Mouse (Mus musculus) C2C12 (cell line): ENCODE data around the gene Rps25. TPM values are rescaled to one million over a fixed set of nuclear protein-coding genes. Genes with fewer than 3 reads are reported as not detected.
"Not testable (repeated sequence)": the region's sequence is repeated elsewhere in the genome, so short reads cannot be mapped to it uniquely, and the experiment has no call there.

Experiments
- H3K27me3 ChIP-seq: one replicate; pipeline ENCODE4 v1.6.1; 2011; ENCODE audit not compliant: control insufficient read depth, insufficient read depth, insufficient read length
- H3K36me3 ChIP-seq: one replicate; pipeline ENCODE4 v1.6.1; 2011; ENCODE audit not compliant: control insufficient read depth, insufficient read depth
- H3K4me3 ChIP-seq: one replicate; pipeline ENCODE4 v1.5.1; 2011; ENCODE audit warnings: mild to moderate bottlenecking, control low read depth; ENCODE audit not compliant: poor library complexity, insufficient read depth, severe bottlenecking
- H3K79me2 ChIP-seq: one replicate; pipeline ENCODE4 v1.6.1; 2011; ENCODE audit not compliant: control insufficient read depth, insufficient read depth
- H3K79me3 ChIP-seq: one replicate; pipeline ENCODE4 v1.6.1; 2011; ENCODE audit warnings: low read depth, control low read depth
- H3ac ChIP-seq: one replicate; pipeline ENCODE3; 2011; ENCODE audit warnings: low read depth; ENCODE audit not compliant: control insufficient read depth, insufficient read length
- CEBPB ChIP-seq: IDR thresholded peaks from one replicate; pipeline ENCODE4 v1.6.1; 2011; ENCODE audit warnings: low read depth, mild to moderate bottlenecking, control low read depth, moderate library complexity
- CTCF ChIP-seq: IDR thresholded peaks from one replicate; pipeline ENCODE4 v1.5.1; 2011; ENCODE audit not compliant: control insufficient read depth, insufficient read depth, insufficient read length
- FOSL1 ChIP-seq: IDR thresholded peaks from one replicate; pipeline ENCODE4 v1.8.0; 2011; ENCODE audit warnings: mild to moderate bottlenecking, low read length; ENCODE audit not compliant: poor library complexity, insufficient read depth, severe bottlenecking
- MAX ChIP-seq: IDR thresholded peaks from one replicate; pipeline ENCODE4 v1.6.1; 2011; ENCODE audit warnings: mild to moderate bottlenecking, control low read depth
- MYOD1 ChIP-seq: IDR thresholded peaks from one replicate; pipeline ENCODE4 v1.6.1; 2011; ENCODE audit warnings: low read depth; ENCODE audit not compliant: control insufficient read depth, insufficient read length
- MYOG ChIP-seq: IDR thresholded peaks from one replicate; pipeline ENCODE4 v1.6.1; 2011; ENCODE audit not compliant: control insufficient read depth, insufficient read length; ENCODE audit errors: extremely low read depth
- USF1 ChIP-seq: IDR thresholded peaks from one replicate; pipeline ENCODE4 v1.6.1; 2011; ENCODE audit warnings: low read depth, mild to moderate bottlenecking, control low read depth, moderate library complexity
- polyA plus RNA-seq: library from polyadenylated mRNA; unstranded; fragments of >200 nt; fragmentation: generic; extraction: Trizol; gene quantifications from one replicate; pipeline ENCODE4 v1.2.1, GENCODE M21; 2012; ENCODE audit warnings: missing spikeins

Gene Rps25
- polyA plus RNA-seq, 1 experiment: 2,166 TPM

DNA sequence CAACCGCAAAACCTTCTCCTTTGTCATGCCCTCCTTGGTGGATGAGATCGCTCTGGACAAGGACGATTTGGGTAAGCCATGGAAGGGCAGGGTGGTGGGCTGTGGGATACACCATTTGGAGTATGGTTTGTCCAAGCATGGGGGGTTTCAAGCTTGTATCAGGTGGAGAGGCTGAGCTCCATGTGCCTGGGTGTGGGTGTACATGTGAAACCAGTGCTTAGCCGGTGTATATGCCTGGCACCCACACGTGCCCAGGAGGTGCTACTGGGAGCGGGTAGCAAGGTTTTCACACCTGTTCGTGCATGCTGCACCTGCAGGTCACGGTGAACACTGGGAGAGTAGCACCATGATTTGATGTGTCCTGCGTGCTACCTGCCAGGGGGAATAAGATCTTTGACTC is 8.4 kb upstream of the Rps25 start:
- TF ChIP-seq USF1: no peak
- no peak for TF ChIP-seq MYOG
- TF ChIP-seq FOSL1: no peak
- no peak for TF ChIP-seq MYOD1
- no peak for TF ChIP-seq CEBPB
- no peak for TF ChIP-seq MAX
- no peak for TF ChIP-seq CTCF
- Histone ChIP-seq H3ac (no peak overlapping the region), H3K79me3 (no peaks in the 10 kb centered on the region), H3K79me2 (no peaks in the 10 kb centered on the region), H3K36me3 (peaks cover 20% of the 10 kb centered on the region), H3K4me3 (no peak overlapping the region), H3K27me3 (no peaks in the 10 kb centered on the region)

GRCm38 (mm10) chr9:44399114-44399794 is 7.7 kb upstream of the Rps25 start:
- no peak overlapping the region for H3ac ChIP-seq
- H3K79me2 ChIP-seq: no peaks in the 10 kb centered on the region
- peaks cover 27% of the 10 kb centered on the region for H3K36me3 ChIP-seq
- TF ChIP-seq MYOD1 (no peak), MYOG (no peak), CEBPB (no peak), CTCF (no peak), FOSL1 (no peak), USF1 (no peak), MAX (no peak)
- H3K27me3 ChIP-seq: no peaks in the 10 kb centered on the region
- no peak overlapping the region for H3K4me3 ChIP-seq
- peaks cover under 1% of the 10 kb centered on the region for H3K79me3 ChIP-seq

GRCm38 (mm10) chr9:44399795-44400114 is 7.2 kb upstream of the Rps25 start:
- H3K36me3 ChIP-seq: peaks cover 32% of the 10 kb centered on the region
- H3K79me3 ChIP-seq: peaks cover 2% of the 10 kb centered on the region
- no peaks in the 10 kb centered on the region for H3K27me3 ChIP-seq
- no peak overlapping the region for H3ac ChIP-seq
- H3K79me2 ChIP-seq: peaks cover 3% of the 10 kb centered on the region
- TF ChIP-seq MYOD1 (no peak), MYOG (no peak), FOSL1 (no peak), MAX (no peak), USF1 (no peak), CTCF (no peak), CEBPB (no peak)
- no peak overlapping the region for H3K4me3 ChIP-seq

- Histone ChIP-seq H3K36me3 (peaks cover 42% of the 10 kb centered on the region), H3ac (no peak overlapping the region), H3K27me3 (no peaks in the 10 kb centered on the region), H3K79me2 (peaks cover 17% of the 10 kb centered on the region), H3K79me3 (peaks cover 8% of the 10 kb centered on the region), H3K4me3 (no peak overlapping the region)
- TF ChIP-seq FOSL1 (no peak), MYOD1 (no peak), CEBPB (no peak), USF1 (no peak), MAX (no peak), CTCF (no peak), MYOG (no peak)
These were observed 5.9 kb upstream of the Rps25 start for GRCm38 (mm10) chr9:44401081-44401480.

GRCm38 (mm10) chr9:44405011-44405410 is 1.9 kb upstream of the Rps25 start:
- peaks cover 63% of the 10 kb centered on the region for H3K36me3 ChIP-seq
- H3K4me3 ChIP-seq: no peak overlapping the region
- no peaks in the 10 kb centered on the region for H3K27me3 ChIP-seq
- peaks cover 36% of the 10 kb centered on the region for H3K79me3 ChIP-seq
- peaks cover 51% of the 10 kb centered on the region for H3K79me2 ChIP-seq
- TF ChIP-seq MAX (no peak), USF1 (no peak), CEBPB (no peak), MYOD1 (no peak), MYOG (no peak), FOSL1 (no peak)
- H3ac ChIP-seq: no peak overlapping the region

GRCm38 (mm10) chr9:44407752-44408097 is 786 bp downstream of the Rps25 start:
- Histone ChIP-seq H3K36me3 (peaks cover 76% of the 10 kb centered on the region), H3K79me3 (peaks cover 38% of the 10 kb centered on the region), H3K4me3 (peak overlapping the region; percentile 85), H3K27me3 (no peaks in the 10 kb centered on the region), H3K79me2 (peaks cover 63% of the 10 kb centered on the region), H3ac (peak overlapping the region; percentile 88)
- TF ChIP-seq CTCF (no peak), MYOD1 (no peak), USF1 (no peak)

GRCm38 (mm10) chr9:44408693-44409092 is 1.8 kb downstream of the Rps25 start:
- Histone ChIP-seq H3K36me3 (peaks cover 73% of the 10 kb centered on the region), H3K79me2 (peaks cover 63% of the 10 kb centered on the region), H3K79me3 (peaks cover 38% of the 10 kb centered on the region), H3K4me3 (peak overlapping the region; percentile 85), H3ac (peak overlapping the region; percentile 31)
- H3K27me3 ChIP-seq: not testable (repeated sequence)
